Mouse (Mus musculus) kidney, embryonic 14.5 days (tissue): Measurements from ENCODE around the gene Trim10. TPM values are rescaled to one million over a fixed set of nuclear protein-coding genes. Genes with fewer than 3 reads are reported as not detected.

Experiments used
- ATAC-seq: fragments of 200-750 bp; cut with Nextera tagmentation; 2 replicates; pipeline ENCODE4 v1.8.0; 2017; ENCODE audit warnings: moderate number of reproducible peaks, mild to moderate bottlenecking, moderate TSS enrichment, moderate library complexity; ENCODE audit not compliant: low FRiP score, low TSS enrichment
- H3K27ac ChIP-seq: fragments of 300-500 bp; sonication (generic); 2 replicates; pipeline ENCODE4 v1.5.1; 2014; ENCODE audit warnings: low read depth, mild to moderate bottlenecking, low read length, moderate library complexity, mixed read lengths
- H3K27me3 ChIP-seq: fragments of 300-500 bp; sonication (generic); 2 replicates; pipeline ENCODE4 v1.6.1; 2014; ENCODE audit warnings: mild to moderate bottlenecking, low read length; ENCODE audit not compliant: control insufficient read depth, insufficient read depth
- H3K36me3 ChIP-seq: fragments of 300-500 bp; sonication (generic); 2 replicates; pipeline ENCODE4 v1.6.1; 2014; ENCODE audit warnings: low read length, mixed read lengths; ENCODE audit not compliant: control insufficient read depth, insufficient read depth
- H3K4me1 ChIP-seq: fragments of 300-500 bp; sonication (generic); 2 replicates; pipeline ENCODE4 v1.6.1; 2014; ENCODE audit warnings: low read length, mixed read lengths; ENCODE audit not compliant: control insufficient read depth, insufficient read depth
- H3K4me2 ChIP-seq: fragments of 300-500 bp; sonication (generic); replicated peaks from 2 replicates; pipeline ENCODE4 v1.6.1; 2014; ENCODE audit warnings: low read depth, mild to moderate bottlenecking, low read length
- H3K4me3 ChIP-seq: fragments of 300-500 bp; sonication (generic); 2 replicates; pipeline ENCODE4 v1.5.1; 2014; ENCODE audit warnings: mild to moderate bottlenecking, low read length
- H3K9ac ChIP-seq: fragments of 300-500 bp; sonication (generic); 2 replicates; pipeline ENCODE4 v1.6.1; 2014; ENCODE audit warnings: low read depth, mild to moderate bottlenecking, low read length, moderate library complexity
- H3K9me3 ChIP-seq: fragments of 300-500 bp; sonication (generic); 2 replicates; pipeline ENCODE4 v1.6.1; 2016; ENCODE audit warnings: low read length; ENCODE audit not compliant: control insufficient read depth
- WGBS: fragments of 180-500 bp; shearing (Covaris S2); extraction: QIAGEN DNeasy Blood & Tissue Kit; methylation state at CpG from one replicate; pipeline ENCODE4 v1.1.7; 2014; 5-methylcytosine and 5-hydroxymethylcytosine counted together
- polyA plus RNA-seq: library from polyadenylated mRNA; unstranded; fragments of >200 nt; fragmentation: Nextera tagmentation; extraction: Ambion mirVana; gene quantifications from 2 replicates; pipeline ENCODE4 v1.2.1, GENCODE M21; 2014

Trim10 gene
- polyA plus RNA-seq, 1 experiment from 2014 or later, result 2.9 TPM

GRCm38 (mm10) chr17:36915076-36915475 lies 45.7 kb downstream of the Trim10 start:
- ATAC-seq, result 0 out of 2 replicates have a peak, but pooled peaks have one; percentile 12
- Histone ChIP-seq H3K9me3 (no peaks in the 10 kb centered on the region), H3K36me3 (no peaks in the 10 kb centered on the region), H3K27me3 (no peaks in the 10 kb centered on the region), H3K4me2 (no peak overlapping the region), H3K4me1 (no peaks in the 10 kb centered on the region), H3K9ac (no peak overlapping the region), H3K4me3 (no peak overlapping the region), H3K27ac (no peak overlapping the region)
- WGBS, result 11% methylated on average over 9 of the region's 9 CpGs

GRCm38 (mm10) chr17:36920239-36920638 lies 50.9 kb downstream of the Trim10 start:
- Histone ChIP-seq H3K4me1 (no peaks in the 10 kb centered on the region), H3K36me3 (no peaks in the 10 kb centered on the region), H3K9ac (no peak overlapping the region), H3K9me3 (no peaks in the 10 kb centered on the region), H3K4me3 (no peak overlapping the region), H3K27ac (no peak overlapping the region), H3K4me2 (no peak overlapping the region), H3K27me3 (no peaks in the 10 kb centered on the region)
- ATAC-seq, result no peak
- 42% methylated on average over 15 of the region's 15 CpGs for WGBS

- WGBS, result 84% methylated on average over 4 of the region's 4 CpGs
- no peak overlapping the region for H3K4me3 ChIP-seq
- no peak for ATAC-seq
- H3K36me3 ChIP-seq, result no peaks in the 10 kb centered on the region
- H3K4me2 ChIP-seq, result no peak overlapping the region
- no peak overlapping the region for H3K9ac ChIP-seq
- no peaks in the 10 kb centered on the region for H3K27me3 ChIP-seq
- H3K27ac ChIP-seq, result no peak overlapping the region
- no peaks in the 10 kb centered on the region for H3K9me3 ChIP-seq
- H3K4me1 ChIP-seq, result no peaks in the 10 kb centered on the region
Observed at GRCm38 (mm10) chr17:36922715-36923114, 53.3 kb downstream of the Trim10 start.

- H3K36me3 ChIP-seq, result no peaks in the 10 kb centered on the region
- no peaks in the 10 kb centered on the region for H3K27me3 ChIP-seq
- no peak overlapping the region for H3K4me3 ChIP-seq
- no peaks in the 10 kb centered on the region for H3K4me1 ChIP-seq
- no peak overlapping the region for H3K9ac ChIP-seq
- no peak for ATAC-seq
- no peaks in the 10 kb centered on the region for H3K9me3 ChIP-seq
- no peak overlapping the region for H3K27ac ChIP-seq
- 70% methylated on average over 4 of the region's 4 CpGs for WGBS
- no peak overlapping the region for H3K4me2 ChIP-seq
Observed at GRCm38 (mm10) chr17:36923491-36923890, 54.1 kb downstream of the Trim10 start.

Other genes starting within 250 kb of the Trim10 start
- not detected in 2 replicates for gene H2-M9, start 226.9 kb upstream of the Trim10 start, polyA plus RNA-seq
- not detected in 2 replicates for gene H2-M1, start 197.4 kb upstream of the Trim10 start, polyA plus RNA-seq
- not detected in 2 replicates for gene H2-M10.5, start 96.7 kb upstream of the Trim10 start, polyA plus RNA-seq
- gene H2-M10.6, start 57.4 kb upstream of the Trim10 start, polyA plus RNA-seq, result not detected in 2 replicates
- gene Trim26, start 32.4 kb upstream of the Trim10 start, polyA plus RNA-seq, result 23.7 and 32.3 TPM in 2 replicates
- 0.10 and 0.23 TPM in 2 replicates for gene Trim15, start 2.4 kb upstream of the Trim10 start, polyA plus RNA-seq
- gene Trim40, start 20.5 kb downstream of the Trim10 start, polyA plus RNA-seq, result not detected in 2 replicates
- not detected in 2 replicates for gene Trim31, start 28.5 kb downstream of the Trim10 start, polyA plus RNA-seq
- gene Rnf39, start 73.3 kb downstream of the Trim10 start, polyA plus RNA-seq, result 0.22 and 0.37 TPM in 2 replicates
- 125 and 163 TPM in 2 replicates for gene Ppp1r11, start 82.2 kb downstream of the Trim10 start, polyA plus RNA-seq
- gene Znrd1, start 89.0 kb downstream of the Trim10 start, polyA plus RNA-seq, result 97.6 and 130 TPM in 2 replicates
- gene Znrd1as, start 89.0 kb downstream of the Trim10 start, polyA plus RNA-seq, result 6.6 and 10.3 TPM in 2 replicates
- gene 2410137M14Rik, start 111.7 kb downstream of the Trim10 start, polyA plus RNA-seq, result not detected in 2 replicates
- 0.16 and 0.39 TPM in 2 replicates for gene H2-M5, start 120.0 kb downstream of the Trim10 start, polyA plus RNA-seq
- 44.6 and 67.5 TPM in 2 replicates for gene Zfp57, start 131.6 kb downstream of the Trim10 start, polyA plus RNA-seq
- 0.12 and 0.14 TPM in 2 replicates for gene Mog, start 153.8 kb downstream of the Trim10 start, polyA plus RNA-seq
- 8.1 and 11.6 TPM in 2 replicates for gene Gabbr1, start 176.4 kb downstream of the Trim10 start, polyA plus RNA-seq
- not detected in 2 replicates for gene Olfr90, start 218.9 kb downstream of the Trim10 start, polyA plus RNA-seq
- not detected in 2 replicates for gene Olfr91, start 228.7 kb downstream of the Trim10 start, polyA plus RNA-seq